ENCODE assay signal across 13 mouse cellular contexts in the genomic region with DNA sequence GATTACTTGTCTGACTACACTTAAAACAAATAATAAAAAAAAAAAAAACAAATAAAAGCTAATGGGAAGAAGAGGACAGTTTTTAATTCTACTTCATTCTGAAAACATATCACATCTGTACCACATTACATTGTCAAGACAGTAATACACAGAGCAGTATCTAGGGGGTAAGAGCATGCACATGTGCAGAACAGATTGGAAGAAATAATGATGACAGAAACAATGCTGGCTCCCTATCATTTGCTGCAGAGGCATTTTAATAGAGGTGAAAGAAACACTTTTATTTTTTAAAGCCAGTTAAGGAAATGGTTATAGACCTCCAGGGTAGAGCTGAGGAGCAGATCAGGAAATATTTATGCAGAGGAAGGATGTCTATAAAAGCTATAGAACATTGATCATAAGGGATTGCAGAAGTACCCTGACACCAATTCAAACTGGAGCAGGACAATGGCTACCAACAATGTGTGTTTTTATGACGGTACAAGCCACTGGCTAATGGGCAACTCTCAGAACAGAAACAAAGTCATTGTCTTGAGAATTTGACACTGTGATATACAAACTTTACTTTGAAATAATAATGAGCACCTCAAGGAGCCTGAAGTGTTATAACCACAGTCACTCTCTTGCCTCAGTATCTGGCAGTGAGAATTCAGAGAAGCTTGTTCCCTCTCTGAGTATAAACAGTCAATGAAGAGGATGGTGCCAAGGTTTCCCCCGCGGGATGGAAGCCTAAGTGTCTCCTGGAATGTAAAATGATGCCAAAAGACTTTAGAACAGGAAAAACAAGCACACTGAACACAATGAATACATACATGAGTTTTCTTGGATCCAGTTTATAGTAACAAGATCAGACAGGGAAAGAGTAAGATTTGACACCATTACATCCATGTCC.
"Had no signal": no experiment of that assay in that cellular context is flagged by ENCODE, and none has a peak within 500 bp of the region (broad histone marks: within the 10 kb centered on the region; RNA-seq: fewer than 3 reads in every experiment).

No protein-coding gene starts in this region.

- DNase-seq: kidney, adult 18-20 months; kidney, postnatal 10 days; kidney, postnatal 4 days; lung, adult 2 months; lung, postnatal 4 days; thymus, postnatal 36 days had no signal

- H3K9me3 ChIP-seq: liver, embryonic 15.5 days; midbrain, embryonic 10.5 days; midbrain, embryonic 15.5 days; neural tube, embryonic 12.5 days; stomach, embryonic 15.5 days had no signal

- H3K27me3 ChIP-seq: liver, embryonic 15.5 days; midbrain, embryonic 15.5 days; neural tube, embryonic 12.5 days; stomach, embryonic 15.5 days had no signal

- ATAC-seq: lung, postnatal 0 days; midbrain, embryonic 15.5 days had no signal

- H3K36me3 ChIP-seq: liver, embryonic 15.5 days; midbrain, embryonic 10.5 days; midbrain, embryonic 15.5 days; neural tube, embryonic 12.5 days; stomach, embryonic 15.5 days had no signal

- H3K4me1 ChIP-seq: liver, embryonic 15.5 days; midbrain, embryonic 10.5 days; midbrain, embryonic 15.5 days; neural tube, embryonic 12.5 days; stomach, embryonic 15.5 days had no signal

- H3K9ac ChIP-seq: liver, embryonic 15.5 days; midbrain, embryonic 15.5 days; neural tube, embryonic 12.5 days; stomach, embryonic 15.5 days had no signal

- H3K27ac ChIP-seq: liver, embryonic 15.5 days; midbrain, embryonic 10.5 days; midbrain, embryonic 15.5 days; neural tube, embryonic 12.5 days; stomach, embryonic 15.5 days had no signal

- H3K4me3 ChIP-seq: liver, embryonic 15.5 days; midbrain, embryonic 10.5 days; midbrain, embryonic 15.5 days; neural tube, embryonic 12.5 days; stomach, embryonic 15.5 days had no signal

- H3K4me2 ChIP-seq: liver, embryonic 11.5 days; liver, embryonic 15.5 days; midbrain, embryonic 15.5 days; neural tube, embryonic 12.5 days; stomach, embryonic 15.5 days had no signal
